Mouse (Mus musculus) kidney, adult 2 months (tissue): ENCODE measurements around the gene Slc4a3.

Experiments used
- CTCF ChIP-seq: fragments of 200-500 bp; conservative IDR thresholded peaks from 2 replicates; pipeline ENCODE4 v1.5.1; 2011; ENCODE audit warnings: low read depth, mild to moderate bottlenecking, control low read depth, low read length, moderate library complexity, mixed read lengths; ENCODE audit not compliant: insufficient read depth, insufficient read length
- POLR2A ChIP-seq: fragments of 200-500 bp; IDR thresholded peaks from one replicate; pipeline ENCODE4 v1.6.1; 2011; ENCODE audit warnings: low read depth, low read length, control low read depth

DNA sequence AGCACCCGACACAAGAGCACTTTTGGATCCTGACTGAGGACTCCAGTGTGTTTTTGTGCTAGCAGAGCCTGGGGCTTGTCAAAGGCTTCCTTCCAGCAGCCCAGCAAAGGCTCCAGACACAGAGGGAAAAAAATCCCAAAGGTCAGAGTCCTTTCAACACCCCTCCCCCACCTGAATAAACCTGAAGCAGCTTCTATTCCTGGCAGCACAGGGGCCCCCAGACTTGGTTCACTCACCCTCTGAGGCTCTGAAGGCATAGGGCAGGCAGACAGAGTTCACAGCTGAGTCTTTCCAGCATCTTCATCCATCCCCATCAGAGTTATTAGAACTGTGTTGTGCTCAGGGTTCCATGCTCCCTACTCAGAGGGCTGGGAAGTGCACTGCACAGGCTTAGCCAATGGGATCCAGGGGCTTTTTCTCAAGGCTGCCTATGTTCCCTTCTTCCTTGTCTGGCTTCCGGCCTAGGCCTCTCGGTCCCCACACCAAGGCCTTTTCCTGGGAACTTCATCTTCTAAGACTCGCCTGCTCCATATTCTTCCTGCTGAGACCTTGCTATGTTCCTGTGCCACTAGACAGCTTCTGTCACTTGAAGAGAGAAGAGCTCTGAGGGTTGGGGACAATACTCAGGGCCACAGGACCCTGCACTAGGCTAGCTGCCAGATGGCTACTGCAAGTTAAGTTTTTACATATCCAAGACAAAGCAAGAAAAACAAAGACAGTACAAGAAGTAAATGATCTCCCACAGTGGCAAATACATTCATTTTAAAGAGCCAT, 34.4 kb upstream of the Slc4a3 start:
- no peak for TF ChIP-seq CTCF
- no peak for TF ChIP-seq POLR2A
